Mouse (Mus musculus) CD4-positive, CD25-positive, alpha-beta regulatory T cell, adult 2 months (primary cell): ENCODE data around the gene AF366264.
"Not testable (repeated sequence)": the region's sequence is repeated elsewhere in the genome, so short reads cannot be mapped to it uniquely, and the experiment has no call there.

Source experiments
- DNase-seq: peaks from one replicate; pipeline ENCODE4 v3.0.0-alpha.2; 2012; ENCODE audit warnings: low read depth, low spot score

The AF366264 gene

DNA sequence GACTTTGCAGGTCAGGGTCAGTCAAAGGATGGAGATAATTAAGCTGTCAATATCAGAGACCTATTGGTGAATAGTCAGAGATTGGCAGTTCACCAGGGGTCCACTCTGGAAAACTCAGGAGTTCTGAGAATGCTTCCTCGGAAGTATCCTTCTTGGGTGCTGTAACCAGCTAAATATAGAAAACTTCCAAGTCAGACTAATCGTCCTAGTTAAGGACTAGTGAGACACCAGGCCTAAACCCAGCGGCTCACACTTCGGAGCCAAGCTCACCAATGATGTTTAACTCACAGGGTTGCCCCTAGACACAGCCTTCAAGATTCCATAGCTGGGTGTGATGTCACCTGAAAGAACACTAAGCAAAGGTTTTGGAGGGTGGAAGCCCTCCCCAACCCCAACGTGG lies at the start of gene AF366264:
Gene AF366264 (minus strand): TSS at position 101 of the 400 bp plus-strand sequence.
- DNase-seq, result not testable (repeated sequence)

DNA sequence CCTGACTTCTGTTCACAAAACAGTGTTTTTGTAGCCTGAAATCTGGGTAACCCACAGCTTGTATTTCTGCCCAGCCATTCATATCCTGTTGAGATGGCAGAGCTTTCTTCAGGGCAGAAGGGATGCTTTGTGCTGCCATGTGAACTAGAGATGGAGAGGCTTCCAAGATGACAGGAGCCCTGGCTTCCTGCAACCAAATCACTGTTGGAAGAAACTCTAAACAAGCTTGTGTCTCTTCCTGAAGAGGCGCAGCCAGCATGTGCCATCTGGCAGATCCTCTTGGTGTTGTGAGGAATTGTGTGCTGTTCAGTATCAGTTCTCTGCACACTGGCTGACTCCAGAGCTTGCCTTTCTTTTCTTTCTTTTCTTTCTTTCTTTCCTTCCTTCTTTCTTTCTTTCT lies 5.1 kb upstream of the AF366264 start:
- DNase-seq, result not testable (repeated sequence)

- no peak for DNase-seq
Measured at GRCm38 (mm10) chr8:13828598-13829172, 9.5 kb downstream of the AF366264 start.

GRCm38 (mm10) chr8:13799566-13799965 lies 38.6 kb downstream of the AF366264 start:
- no peak for DNase-seq

DNA sequence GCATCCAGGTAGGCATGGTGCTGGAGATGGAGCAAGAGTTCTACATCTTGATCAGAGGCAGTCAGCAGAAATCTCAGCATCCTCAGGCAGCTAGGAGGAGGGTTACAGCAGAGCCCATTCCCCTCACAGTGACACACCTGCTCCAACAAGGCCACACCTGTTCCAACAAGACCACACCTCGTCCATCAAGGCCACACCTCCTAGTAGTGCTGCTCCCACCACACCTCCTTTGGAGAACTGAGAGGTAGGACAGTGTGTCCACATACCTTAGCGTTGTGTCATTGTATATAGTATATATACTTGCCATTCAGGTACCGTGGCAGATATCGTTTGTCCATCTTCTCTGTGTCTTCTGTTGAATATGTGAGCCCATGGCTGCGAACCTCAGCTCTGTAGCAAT lies 40.5 kb downstream of the AF366264 start:
- no peak for DNase-seq

DNA sequence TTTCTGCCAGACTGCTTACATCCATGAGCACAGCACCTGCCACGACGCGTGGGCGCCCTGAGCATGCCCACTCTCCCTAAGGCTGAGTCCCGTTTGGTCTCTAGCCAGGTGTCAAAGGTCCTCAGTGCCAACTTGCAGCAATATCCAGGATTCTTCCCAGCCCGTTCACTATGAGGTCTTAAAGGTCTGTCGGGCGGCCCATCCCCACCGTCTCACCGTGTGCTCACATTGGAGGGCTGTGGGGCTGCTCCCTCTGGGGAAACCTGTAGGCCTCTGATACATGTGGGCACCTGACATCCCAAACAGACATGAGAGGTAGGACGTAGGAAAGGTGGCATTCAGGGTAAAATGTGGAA lies 44.5 kb downstream of the AF366264 start:
- no peak for DNase-seq

GRCm38 (mm10) chr8:13793097-13793745 lies 45.0 kb downstream of the AF366264 start:
- no peak for DNase-seq

- DNase-seq, result no peak
Measured at GRCm38 (mm10) chr8:13789606-13790005, 48.6 kb downstream of the AF366264 start.

DNA sequence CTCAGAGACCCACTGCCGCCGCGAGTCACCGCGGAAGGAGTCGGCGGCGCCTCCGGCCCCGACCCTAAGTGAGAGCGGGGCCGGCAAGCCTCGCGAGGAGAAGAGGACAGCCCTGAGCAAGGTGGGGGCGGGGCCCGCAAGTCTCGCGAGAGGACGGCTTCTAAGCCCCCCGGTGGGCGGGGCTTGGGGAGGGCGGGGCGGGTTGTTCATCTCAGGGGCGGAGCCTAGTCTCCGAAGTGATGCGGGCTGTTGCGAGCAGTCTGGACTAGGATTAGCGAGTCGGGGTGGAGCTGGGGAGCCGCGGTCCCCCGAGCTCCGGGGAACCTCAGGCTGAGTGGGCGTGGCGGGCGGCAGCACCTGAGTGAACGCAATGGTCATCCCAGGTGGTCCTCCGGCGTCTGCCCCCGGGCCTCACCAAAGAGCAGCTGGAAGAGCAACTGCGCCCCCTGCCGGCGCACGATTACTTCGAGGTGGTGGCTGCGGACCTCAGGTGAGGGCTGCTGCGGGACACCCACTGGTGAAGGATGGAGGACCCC lies 52.4 kb downstream of the AF366264 start:
- DNase-seq, result peak; percentile 99

DNA sequence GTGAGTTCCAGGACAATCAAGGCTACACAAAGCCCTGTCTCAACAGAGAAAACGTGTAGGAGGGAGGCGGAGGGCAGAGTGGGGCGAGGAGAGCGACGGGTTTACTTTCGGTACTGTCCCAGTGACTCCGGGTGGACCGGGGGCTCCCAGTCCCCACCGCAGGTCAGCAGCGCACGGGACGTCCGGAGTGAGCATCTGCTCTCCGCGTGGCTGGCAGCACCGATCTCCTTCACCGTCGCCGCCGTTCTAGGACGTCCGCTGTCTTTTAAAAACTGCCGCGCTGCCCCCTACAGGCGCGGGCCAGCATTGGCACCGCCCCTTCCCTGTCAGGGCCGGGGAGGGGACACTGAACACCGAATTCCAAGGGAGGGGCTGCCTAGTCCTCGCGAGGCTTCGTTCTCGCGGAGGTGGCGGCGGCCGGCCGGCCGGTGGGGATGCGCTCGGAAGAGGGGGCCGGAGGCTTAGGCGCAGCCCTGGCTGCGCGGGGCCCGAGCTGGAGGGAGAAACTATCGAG lies 52.9 kb downstream of the AF366264 start, which contains the start of gene Upf3a:
Gene Upf3a (plus strand): TSS at position 366 of the 514 bp plus-strand sequence.
- DNase-seq, result peak; percentile 96
